Mouse (Mus musculus) large intestine, adult 2 months (tissue): ENCODE measurements around the gene Zfp90. TPM values are rescaled to one million over a fixed set of nuclear protein-coding genes. Genes with fewer than 3 reads are reported as not detected.
A peak's percentile ranks its signal among the peaks of the same experiment; 100 is the strongest.
"Not testable (repeated sequence)": the region's sequence is repeated elsewhere in the genome, so short reads cannot be mapped to it uniquely, and the experiment has no call there.

ENCODE experiments used
- DNase-seq: peaks from one replicate; pipeline ENCODE4 v3.0.0-alpha.2; 2012; ENCODE audit warnings: low read depth, low spot score
- WGBS: fragments of 180-500 bp; shearing (Covaris S2); methylation state at CpG from one replicate; pipeline ENCODE4 v1.1.7; 2018; 5-methylcytosine and 5-hydroxymethylcytosine counted together
- polyA plus RNA-seq: library from polyadenylated mRNA; depleted of rRNA; stranded (reverse); fragments of >200 nt; gene quantifications from 2 replicates; pipeline ENCODE4 v1.2.3, GENCODE M21; 2012; rRNA removed

The Zfp90 gene
- polyA plus RNA-seq, 1 experiment, result 1.4 TPM

DNA sequence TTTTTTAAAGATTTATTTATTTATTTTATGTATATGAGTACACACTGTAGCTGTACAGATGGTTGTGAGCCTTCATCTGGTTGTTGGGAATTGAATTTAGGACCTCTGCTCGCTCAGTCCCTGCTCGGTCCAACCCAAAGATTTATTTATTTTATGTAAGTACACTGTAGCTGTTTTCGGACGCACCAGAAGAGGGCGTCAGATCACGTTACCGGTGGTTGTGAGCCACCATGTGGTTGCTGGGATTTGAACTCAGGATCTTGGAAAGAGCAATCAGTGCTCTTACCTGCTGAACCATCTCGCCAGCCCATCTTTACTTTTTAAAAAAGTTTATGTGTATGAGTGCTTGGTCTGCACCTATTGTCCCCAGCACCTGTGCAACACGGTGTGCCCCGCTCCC lies 16.8 kb downstream of the Zfp90 start:
- not testable (repeated sequence) for DNase-seq
- WGBS, result 52% methylated on average over 10 of the region's 10 CpGs

DNA sequence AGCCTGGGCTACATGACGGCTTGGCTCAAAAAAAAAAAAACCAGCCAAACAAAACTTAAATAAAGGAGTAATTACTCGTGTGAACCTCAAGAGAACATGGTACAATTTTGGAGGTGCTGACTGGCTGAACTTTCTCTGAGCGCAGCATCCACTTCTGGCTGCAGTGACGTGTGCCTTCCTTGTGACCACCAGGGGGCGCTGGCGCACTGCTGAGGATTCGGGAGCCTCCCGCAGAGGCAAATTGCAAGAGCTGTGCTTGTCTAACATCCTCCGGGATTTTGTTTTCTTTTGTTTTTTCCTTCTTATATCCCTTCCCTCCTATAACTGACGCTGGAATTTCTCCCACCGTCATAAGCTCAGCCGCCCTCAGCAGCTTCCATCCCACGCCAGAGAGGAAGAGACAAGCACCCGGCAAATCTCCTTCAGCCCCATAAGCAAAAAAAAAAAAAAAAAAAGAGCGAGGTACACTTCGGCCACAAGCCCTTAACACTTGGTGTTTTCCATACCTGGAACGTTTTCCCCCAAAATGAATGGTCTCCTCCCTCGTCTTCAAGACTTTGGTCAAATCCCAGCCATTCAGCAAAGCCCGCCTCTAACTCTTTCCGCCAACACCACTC lies 17.9 kb downstream of the Zfp90 start:
- WGBS, result 10% methylated on average over 20 of the region's 20 CpGs
- DNase-seq, result peak; percentile 55

DNA sequence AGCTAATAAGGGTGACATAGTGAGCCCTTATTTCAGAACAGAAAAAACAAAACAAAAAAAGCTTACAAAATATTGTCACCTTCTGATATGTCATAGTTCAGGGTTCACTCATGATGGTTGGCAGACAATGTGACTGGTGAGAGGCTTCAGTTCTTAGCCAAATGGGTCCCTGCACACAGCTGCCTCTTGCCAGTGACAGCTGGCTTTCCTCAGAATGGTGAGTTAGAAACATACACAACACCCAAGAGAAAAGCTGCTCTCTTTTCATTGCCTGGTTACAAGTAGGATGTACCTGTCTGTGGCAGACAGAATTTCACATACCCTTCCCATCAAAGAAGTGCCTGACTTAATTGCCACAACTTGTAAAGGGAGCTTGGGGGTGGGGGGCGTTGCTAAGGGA lies 18.5 kb downstream of the Zfp90 start:
- WGBS, result 31% methylated on average over 1 of the region's 1 CpGs
- DNase-seq, result no peak

DNA sequence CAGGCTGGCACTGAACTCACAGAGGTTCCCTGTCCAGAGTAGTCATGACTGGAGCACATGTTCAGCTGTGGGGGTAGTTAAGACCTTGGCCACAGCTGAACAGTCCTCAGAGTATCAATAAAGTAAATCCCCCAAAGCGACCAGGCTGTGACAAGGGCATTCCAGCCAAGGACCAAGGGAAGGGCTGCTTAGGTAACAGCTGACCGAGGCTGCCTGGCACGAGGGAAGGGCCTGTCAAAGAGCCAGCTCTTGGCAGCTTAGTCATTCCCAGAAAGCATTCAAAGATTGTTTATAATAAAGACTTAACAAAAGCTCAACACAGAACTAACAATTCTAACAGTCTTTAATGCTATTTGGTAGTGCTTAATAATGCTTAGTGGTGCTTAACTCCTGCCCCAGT lies 22.7 kb downstream of the Zfp90 start:
- DNase-seq, result no peak

DNA sequence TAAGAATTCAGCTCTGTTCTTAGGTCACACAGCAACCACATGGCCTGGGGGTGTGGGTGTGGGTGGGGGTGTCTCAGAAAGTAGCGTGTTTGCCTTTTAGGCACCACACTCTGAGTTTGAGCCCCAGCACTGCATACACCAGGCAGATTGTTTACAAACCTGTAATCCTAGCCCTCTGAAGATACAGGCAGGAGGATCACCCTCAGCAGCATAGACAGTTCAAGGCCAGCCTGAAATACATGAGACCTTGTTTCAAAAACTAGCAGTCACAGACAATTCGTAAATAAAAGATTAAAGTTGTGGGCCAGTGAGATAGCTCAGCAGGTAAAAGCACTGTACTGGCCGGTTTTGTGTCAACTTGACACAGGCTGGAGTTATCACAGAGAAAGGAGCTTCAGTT lies 25.0 kb downstream of the Zfp90 start:
- no peak for DNase-seq

More for the DNA sequence above, 22.7 kb downstream of the Zfp90 start:
- WGBS, result 47% methylated on average over 3 of the region's 3 CpGs

DNA sequence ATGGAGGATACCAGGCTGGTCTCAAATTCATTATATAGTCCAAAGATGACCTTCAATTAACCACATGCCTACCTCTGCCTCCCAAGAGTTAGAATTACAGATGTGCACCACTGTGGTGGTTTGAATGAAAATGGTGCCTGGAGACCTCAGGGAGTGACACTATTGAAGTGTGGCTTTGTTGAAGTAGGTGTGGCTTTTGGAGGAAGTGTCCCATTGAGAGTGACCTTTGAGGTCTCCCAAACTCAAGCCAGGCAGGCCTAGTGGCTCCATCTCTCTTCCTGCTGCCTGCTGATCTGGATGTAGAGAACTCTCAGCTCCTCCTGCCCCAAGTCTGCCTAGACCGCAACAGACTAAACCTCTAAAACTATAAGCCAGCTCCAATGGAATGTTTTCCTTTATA lies 27.6 kb downstream of the Zfp90 start:
- WGBS, result 80% methylated on average over 1 of the region's 1 CpGs
- no peak for DNase-seq

More for the DNA sequence above, 25.0 kb downstream of the Zfp90 start:
- 84% methylated on average over 3 of the region's 3 CpGs for WGBS

DNA sequence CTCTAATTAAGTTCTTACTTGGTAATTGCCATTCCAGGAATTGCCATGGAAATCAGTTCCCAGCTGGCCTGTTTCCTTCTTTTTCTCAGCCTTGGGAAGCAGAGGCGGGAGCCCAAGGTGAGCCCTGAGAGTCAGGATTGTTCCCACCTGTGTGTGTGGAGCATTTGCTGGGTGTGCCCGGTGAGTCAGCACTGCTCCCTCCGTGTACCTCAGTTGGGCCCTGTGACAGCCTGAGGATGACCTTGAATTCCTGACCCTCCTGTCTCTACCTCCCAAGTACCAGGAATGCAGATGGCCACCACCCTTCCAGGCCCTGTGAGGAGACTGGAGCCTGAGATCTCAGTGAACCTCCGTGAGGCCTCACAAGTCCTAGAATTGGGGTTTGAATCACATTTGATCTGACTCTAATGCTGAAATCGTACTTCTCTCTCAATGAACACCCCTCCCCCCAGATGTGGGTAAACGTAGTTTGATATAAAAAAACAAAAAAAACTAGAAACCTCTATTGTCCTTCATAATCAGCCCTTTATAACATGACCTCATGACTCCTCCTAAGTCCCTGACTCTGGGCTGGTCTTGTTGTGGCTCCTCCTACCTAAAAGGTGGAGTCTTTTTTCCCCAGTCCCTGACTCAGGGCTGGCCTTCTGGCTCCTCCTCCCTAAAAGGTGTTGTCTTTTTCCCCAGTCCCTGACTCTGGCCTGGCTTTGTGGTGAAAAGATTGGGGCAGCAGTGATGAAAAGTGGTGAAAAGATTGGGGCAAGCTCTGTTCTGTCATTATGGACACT lies 36.4 kb downstream of the Zfp90 start:
- 46% methylated on average over 6 of the region's 6 CpGs for WGBS
- no peak for DNase-seq

DNA sequence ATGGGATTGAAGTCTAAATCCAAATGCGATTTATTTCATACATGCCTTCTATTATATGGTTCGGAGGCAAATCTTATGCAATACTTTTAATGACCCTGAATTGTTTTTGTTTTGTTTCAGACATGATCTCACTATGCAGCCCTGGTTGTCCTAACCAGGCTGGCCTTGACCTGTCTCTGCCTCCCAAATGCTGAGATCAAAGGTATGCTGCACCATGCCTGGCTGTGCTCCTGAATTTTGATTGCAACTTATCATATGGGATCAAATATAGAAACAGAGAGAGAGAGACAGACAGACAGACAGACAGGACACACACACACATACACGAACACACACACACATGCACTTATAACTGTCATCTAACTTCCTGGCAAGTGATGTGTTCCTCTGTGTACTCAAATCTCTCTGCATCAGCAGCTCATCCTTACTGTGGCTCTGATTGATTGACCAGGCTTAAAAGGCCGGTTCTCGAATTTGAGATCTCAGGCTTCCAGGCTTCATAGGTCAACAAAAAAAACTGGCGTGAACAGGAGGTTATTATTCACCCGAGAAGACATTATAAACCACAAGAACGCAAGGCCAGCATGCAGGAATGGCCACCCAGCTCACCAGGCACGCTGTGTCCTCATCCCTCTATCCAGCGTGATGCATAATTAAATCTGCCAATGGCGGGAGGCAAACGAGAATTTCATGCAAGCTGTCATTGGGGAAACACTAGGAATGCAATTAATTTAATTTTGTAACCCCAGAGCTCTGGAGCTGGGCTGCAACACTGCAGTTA lies 37.8 kb downstream of the Zfp90 start:
- WGBS, result 79% methylated on average over 12 of the region's 12 CpGs
- no peak for DNase-seq

DNA sequence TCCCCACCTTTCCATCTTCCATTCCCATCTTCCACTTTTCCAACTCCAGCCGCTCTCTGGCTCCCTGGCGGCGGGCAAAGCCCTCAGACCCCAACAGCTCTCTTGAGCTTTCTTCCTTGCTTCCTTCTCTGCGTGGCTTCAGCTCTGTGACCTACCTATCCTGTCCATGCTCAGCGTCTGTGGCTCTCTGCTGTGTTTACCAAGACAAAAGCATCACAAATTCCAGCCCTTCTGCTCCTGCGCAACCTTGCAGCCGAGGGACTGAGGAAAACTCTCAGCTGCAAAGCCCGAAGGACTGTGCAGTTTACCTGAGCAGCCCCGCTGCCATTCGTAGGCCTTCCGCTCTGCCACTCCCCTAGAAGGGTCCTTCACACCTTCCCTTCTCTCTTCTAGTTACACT lies 38.9 kb downstream of the Zfp90 start:
- 50% methylated on average over 11 of the region's 11 CpGs for WGBS
- no peak for DNase-seq

DNA sequence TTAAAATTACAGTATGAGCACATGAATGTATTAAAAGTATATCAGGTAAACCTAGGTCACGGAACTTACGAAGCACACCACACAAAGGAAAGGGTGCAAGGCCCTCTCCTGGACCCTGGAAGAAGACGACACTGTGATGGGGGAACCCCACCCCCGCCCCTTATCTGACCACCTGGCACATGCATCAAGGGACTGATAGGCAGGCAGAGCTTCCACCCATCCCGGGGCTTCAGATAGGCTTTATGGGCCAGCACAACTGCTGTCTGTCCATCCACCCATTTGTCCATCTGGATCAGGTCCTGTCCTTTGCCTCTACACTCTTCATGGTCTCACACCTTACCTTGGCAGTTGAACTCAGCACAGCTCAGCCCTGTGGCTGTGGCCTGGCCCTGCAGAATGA lies 47.0 kb downstream of the Zfp90 start:
- 71% methylated on average over 5 of the region's 5 CpGs for WGBS

DNA sequence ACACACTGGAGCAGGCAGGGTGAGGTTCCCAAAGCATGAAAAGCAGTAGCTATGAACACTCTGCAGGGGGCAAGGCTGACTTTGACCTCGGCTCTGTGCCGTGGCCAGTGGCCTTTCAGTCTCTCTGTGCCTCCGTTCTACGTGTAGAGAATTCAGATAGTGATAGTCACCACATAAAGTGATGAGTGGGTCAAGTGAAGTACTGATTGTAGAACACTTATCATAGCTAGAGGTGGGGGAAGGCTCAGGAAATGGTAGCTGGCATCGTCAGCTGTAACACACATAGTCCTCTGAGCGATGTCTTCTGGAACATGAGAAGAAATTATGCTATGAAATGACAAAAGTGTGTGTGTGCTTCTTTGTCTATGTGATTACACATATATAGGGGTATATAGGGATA lies 48.7 kb downstream of the Zfp90 start:
- WGBS, result 88% methylated on average over 6 of the region's 6 CpGs
- no peak for DNase-seq

More for the DNA sequence above, 47.0 kb downstream of the Zfp90 start:
- no peak for DNase-seq

DNA sequence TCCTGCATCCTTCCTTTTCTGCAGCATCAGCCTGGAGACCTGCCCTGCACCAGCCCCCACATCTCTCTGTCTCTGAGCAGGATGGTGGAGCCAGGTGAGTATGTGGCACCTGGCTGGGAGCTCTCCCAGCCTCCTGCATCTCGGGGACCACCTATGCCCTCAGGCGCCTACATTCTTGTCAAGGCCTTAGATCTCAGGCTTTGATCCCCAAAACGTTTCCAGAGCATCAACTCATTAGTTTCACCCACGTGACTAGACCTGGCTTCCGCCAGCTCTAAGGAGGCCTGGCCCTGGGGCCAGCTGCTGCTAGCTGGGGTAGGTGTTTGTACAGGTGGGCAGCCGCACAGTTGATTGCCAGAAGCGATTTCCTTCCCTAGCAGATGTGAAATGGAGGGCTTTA lies 54.4 kb downstream of the Zfp90 start:
- WGBS, result 36% methylated on average over 7 of the region's 7 CpGs
- DNase-seq, result no peak

DNA sequence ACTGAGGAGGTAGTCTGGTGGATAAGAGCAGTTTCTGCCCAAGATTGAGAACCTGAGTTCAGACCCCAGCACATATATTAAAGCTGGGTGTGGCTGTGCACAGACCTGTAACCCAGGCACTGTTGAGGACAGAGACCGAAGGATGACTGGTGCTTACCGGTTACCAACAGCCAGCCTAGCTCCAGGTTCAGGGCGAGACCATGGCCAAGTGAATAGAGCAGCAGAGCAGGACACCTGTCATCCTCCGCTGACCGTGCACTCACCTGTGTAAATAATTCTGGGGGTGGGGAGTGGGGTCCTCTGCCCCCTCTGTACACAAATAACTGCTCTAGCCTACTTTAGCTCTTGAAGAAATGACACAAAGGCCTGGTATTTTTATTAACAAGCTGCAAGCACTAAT lies 58.9 kb downstream of the Zfp90 start:
- 72% methylated on average over 5 of the region's 5 CpGs for WGBS
- no peak for DNase-seq

Other genes with a start within 250 kb of the Zfp90 start
- 7.7 and 11.6 TPM in 2 replicates for gene Slc7a6, start 246.5 kb upstream of the Zfp90 start, polyA plus RNA-seq
- 15.0 and 19.2 TPM in 2 replicates for gene Slc7a6os, start 204.4 kb upstream of the Zfp90 start, polyA plus RNA-seq
- 19.0 and 20.8 TPM in 2 replicates for gene Prmt7, start 204.4 kb upstream of the Zfp90 start, polyA plus RNA-seq
- gene Smpd3, start 77.3 kb upstream of the Zfp90 start, polyA plus RNA-seq, result 54.3 and 81.6 TPM in 2 replicates
- gene 6030452D12Rik, start 85.2 kb downstream of the Zfp90 start, polyA plus RNA-seq, result not detected in 2 replicates
- 1.2 and 1.3 TPM in 2 replicates for gene Cdh3, start 95.6 kb downstream of the Zfp90 start, polyA plus RNA-seq
- gene Gm10073, start 158.1 kb downstream of the Zfp90 start, polyA plus RNA-seq, result 106 and 113 TPM in 2 replicates
- gene Cdh1, start 188.0 kb downstream of the Zfp90 start, polyA plus RNA-seq, result 167 and 291 TPM in 2 replicates